Mouse (Mus musculus) Muller cell, postnatal 12 days (primary cell): ENCODE data around the gene 3100002H09Rik.

Experiments used
- DNase-seq: peaks from one replicate; pipeline ENCODE4 v3.0.0-alpha.2; 2015; ENCODE audit errors: inconsistent ontology term

The 3100002H09Rik gene

GRCm38 (mm10) chr4:124610703-124611102 is at the start of gene 3100002H09Rik:
3100002H09Rik (minus strand) TSS chr4:124610803.
- DNase-seq, result no peak

- no peak for DNase-seq
Observed at GRCm38 (mm10) chr4:124659251-124660217, 48.9 kb upstream of the 3100002H09Rik start.

GRCm38 (mm10) chr4:124658412-124658851 is 47.8 kb upstream of the 3100002H09Rik start:
- no peak for DNase-seq

- no peak for DNase-seq
Observed at GRCm38 (mm10) chr4:124657781-124658180, 47.2 kb upstream of the 3100002H09Rik start.

- peak; percentile 94 for DNase-seq
Observed at GRCm38 (mm10) chr4:124656854-124657650, 46.4 kb upstream of the 3100002H09Rik start.

- DNase-seq, result no peak
Observed at GRCm38 (mm10) chr4:124656518-124656853, 45.9 kb upstream of the 3100002H09Rik start, which contains the start of gene Pou3f1. Pou3f1 (plus strand) TSS chr4:124656807.

- DNase-seq, result no peak
Observed at GRCm38 (mm10) chr4:124652886-124653285, 42.3 kb upstream of the 3100002H09Rik start.

GRCm38 (mm10) chr4:124647909-124648308 is 37.3 kb upstream of the 3100002H09Rik start:
- DNase-seq, result no peak

- DNase-seq, result peak; percentile 35
Observed at GRCm38 (mm10) chr4:124646591-124646990, 36.0 kb upstream of the 3100002H09Rik start.

- DNase-seq, result no peak
Observed at GRCm38 (mm10) chr4:124644974-124645433, 34.4 kb upstream of the 3100002H09Rik start.

- DNase-seq, result no peak
Observed at GRCm38 (mm10) chr4:124643859-124644258, 33.3 kb upstream of the 3100002H09Rik start.

- DNase-seq, result no peak
Observed at GRCm38 (mm10) chr4:124639715-124640114, 29.1 kb upstream of the 3100002H09Rik start.

GRCm38 (mm10) chr4:124633281-124633680 is 22.7 kb upstream of the 3100002H09Rik start:
- DNase-seq, result peak; percentile 58

- no peak for DNase-seq
Observed at GRCm38 (mm10) chr4:124632856-124633255, 22.3 kb upstream of the 3100002H09Rik start.

- no peak for DNase-seq
Observed at GRCm38 (mm10) chr4:124631456-124631855, 20.9 kb upstream of the 3100002H09Rik start.

- DNase-seq, result peak; percentile 22
Observed at GRCm38 (mm10) chr4:124626836-124627235, 16.2 kb upstream of the 3100002H09Rik start.

- peak; percentile 13 for DNase-seq
Observed at GRCm38 (mm10) chr4:124624111-124624581, 13.5 kb upstream of the 3100002H09Rik start.

- DNase-seq, result no peak
Observed at GRCm38 (mm10) chr4:124622566-124622965, 12.0 kb upstream of the 3100002H09Rik start.

GRCm38 (mm10) chr4:124621406-124621805 is 10.8 kb upstream of the 3100002H09Rik start:
- no peak for DNase-seq

GRCm38 (mm10) chr4:124618599-124618998 is 8.0 kb upstream of the 3100002H09Rik start:
- no peak for DNase-seq

- DNase-seq, result no peak
Observed at GRCm38 (mm10) chr4:124616636-124617035, 6.0 kb upstream of the 3100002H09Rik start.

GRCm38 (mm10) chr4:124615986-124616385 is 5.4 kb upstream of the 3100002H09Rik start:
- no peak for DNase-seq
